Mouse (Mus musculus) G1E (cell line): ENCODE measurements around the gene Gpc1. TPM values are rescaled to one million over a fixed set of nuclear protein-coding genes. Genes with fewer than 3 reads are reported as not detected.

Experiments
- ATAC-seq: 2 replicates; pipeline ENCODE4 v1.8.0; 2016; ENCODE audit warnings: mild to moderate bottlenecking; ENCODE audit not compliant: insufficient number of reproducible peaks, poor library complexity, low FRiP score, severe bottlenecking; ENCODE audit errors: extremely low read depth
- DNase-seq: peaks from one replicate; pipeline ENCODE4 v3.0.0; 2012; ENCODE audit warnings: low spot score
- H3K27me3 ChIP-seq: 2 replicates; pipeline ENCODE4 v1.6.1; 2012; ENCODE audit warnings: mild to moderate bottlenecking, low read length, inconsistent platforms; ENCODE audit not compliant: insufficient read depth
- H3K36me3 ChIP-seq: replicated peaks from 2 replicates; pipeline ENCODE3; 2012; ENCODE audit warnings: mild to moderate bottlenecking, inconsistent platforms
- H3K4me1 ChIP-seq: 2 replicates; pipeline ENCODE4 v1.6.1; 2012; ENCODE audit warnings: low read depth, low read length, inconsistent platforms, mixed read lengths; ENCODE audit not compliant: insufficient read depth
- H3K4me3 ChIP-seq: 2 replicates; pipeline ENCODE4 v1.5.1; 2012; ENCODE audit warnings: low read depth, mild to moderate bottlenecking, inconsistent platforms, low read length, moderate library complexity, mixed read lengths
- H3K9me3 ChIP-seq: replicated peaks from 2 replicates; pipeline ENCODE4 v1.6.1; 2012; ENCODE audit warnings: inconsistent platforms
- CTCF ChIP-seq: IDR thresholded peaks from 2 replicates; pipeline ENCODE4 v1.5.1; 2012; ENCODE audit warnings: low read depth, low read length, inconsistent platforms, mixed read lengths
- GATA1 ChIP-seq: IDR thresholded peaks from 2 replicates; pipeline ENCODE4 v1.6.1; 2012; ENCODE audit warnings: borderline replicate concordance, low read length, inconsistent platforms, mixed read lengths
- GATA2 ChIP-seq: IDR thresholded peaks from 2 replicates; pipeline ENCODE4 v1.6.1; 2012; ENCODE audit warnings: low read depth, low read length, inconsistent platforms, borderline replicate concordance
- POLR2AphosphoS5 ChIP-seq: IDR thresholded peaks from 2 replicates; pipeline ENCODE4 v1.6.1; 2012; ENCODE audit warnings: low read depth, low read length, inconsistent platforms; ENCODE audit not compliant: insufficient replicate concordance
- TAL1 ChIP-seq: conservative IDR thresholded peaks from 2 replicates; pipeline ENCODE4 v1.6.1; 2012; ENCODE audit warnings: low read depth, low read length, inconsistent platforms, mixed read lengths
- polyA plus RNA-seq: library from polyadenylated mRNA; stranded (reverse); fragments of >175 nt; gene quantifications from 2 replicates; pipeline ENCODE4 v1.2.3, GENCODE M21; 2012
- total RNA-seq, 2 experiments: library from RNA; stranded (forward) in 1 of 2; stranded (reverse) in 1 of 2; fragments of 200-1000 nt in 1 of 2; fragments of >200 nt in 1 of 2; fragmentation: Nextera tagmentation in 1 of 2; gene quantifications; 2 replicates each; pipeline ENCODE4 v1.2.3; 2014 to 2017

Gene Gpc1
- total and polyA plus RNA-seq, 3 experiments = 0.22 TPM; not detected in 2

DNA sequence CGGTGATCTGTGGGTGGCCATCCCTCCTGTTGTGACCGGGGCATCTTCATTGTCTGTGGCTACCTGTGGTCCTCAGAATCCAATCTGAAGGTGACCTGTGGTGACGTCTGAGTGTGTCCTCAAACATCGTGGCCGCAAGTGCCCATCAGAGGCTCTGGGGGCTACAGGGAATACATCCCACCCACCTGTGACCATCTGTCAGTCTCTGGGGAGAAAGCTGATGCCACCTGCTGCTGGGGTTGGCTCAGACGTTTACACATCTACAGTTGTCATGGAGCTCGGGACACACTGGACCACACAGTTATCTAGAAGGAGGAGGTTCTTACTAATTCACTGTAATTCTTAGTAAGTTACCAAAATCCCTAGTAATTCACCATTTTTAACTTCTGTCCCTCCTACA lies 7.8 kb downstream of the Gpc1 start:
- DNase-seq (no peak), ATAC-seq (no peak)
- H3K27me3 ChIP-seq = peaks cover 6% of the 10 kb centered on the region
- no peaks in the 10 kb centered on the region for H3K36me3 ChIP-seq
- no peak for TF ChIP-seq TAL1
- H3K9me3 ChIP-seq = no peaks in the 10 kb centered on the region
- no peaks in the 10 kb centered on the region for H3K4me1 ChIP-seq
- no peak overlapping the region for H3K4me3 ChIP-seq

DNA sequence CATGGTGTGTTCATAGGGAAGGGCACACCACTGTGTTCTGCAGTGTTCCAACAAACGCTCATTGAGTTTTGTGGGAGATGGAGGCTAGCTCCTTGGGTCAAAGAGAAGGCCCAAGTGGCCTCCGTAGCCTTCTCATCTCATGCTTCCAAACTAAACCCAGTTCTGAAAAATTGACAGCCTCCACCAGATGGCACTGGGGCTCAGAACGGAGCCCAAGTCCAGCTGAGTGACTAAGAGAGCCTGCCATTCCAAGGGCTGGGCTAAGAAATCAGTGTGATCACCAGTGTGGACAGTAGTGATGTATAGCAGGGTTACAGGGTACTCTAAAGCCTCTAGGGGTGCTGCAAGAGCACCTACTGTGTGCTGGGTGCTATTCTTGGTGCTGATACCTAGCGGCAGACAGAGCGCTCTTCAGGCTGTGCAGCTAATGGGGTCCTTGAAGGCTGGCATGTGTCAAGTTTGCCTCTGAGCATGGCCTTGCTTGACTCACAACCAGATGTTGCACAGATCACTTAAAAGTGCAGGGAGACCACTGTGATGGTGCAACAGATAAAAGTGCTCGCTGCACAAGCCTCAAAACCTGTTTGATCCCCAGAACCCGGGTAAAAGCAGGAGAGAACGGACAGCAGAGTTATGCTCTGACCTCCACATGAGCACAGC lies 8.9 kb downstream of the Gpc1 start:
- ATAC-seq (no peak), DNase-seq (no peak)
- H3K36me3 ChIP-seq = no peaks in the 10 kb centered on the region
- no peaks in the 10 kb centered on the region for H3K4me1 ChIP-seq
- H3K27me3 ChIP-seq = peaks cover 2% of the 10 kb centered on the region
- no peaks in the 10 kb centered on the region for H3K9me3 ChIP-seq
- TF ChIP-seq GATA1 = no peak
- TF ChIP-seq TAL1 = no peak
- TF ChIP-seq CTCF = no peak
- TF ChIP-seq POLR2AphosphoS5 = no peak
- no peak for TF ChIP-seq GATA2
- H3K4me3 ChIP-seq = no peak overlapping the region

DNA sequence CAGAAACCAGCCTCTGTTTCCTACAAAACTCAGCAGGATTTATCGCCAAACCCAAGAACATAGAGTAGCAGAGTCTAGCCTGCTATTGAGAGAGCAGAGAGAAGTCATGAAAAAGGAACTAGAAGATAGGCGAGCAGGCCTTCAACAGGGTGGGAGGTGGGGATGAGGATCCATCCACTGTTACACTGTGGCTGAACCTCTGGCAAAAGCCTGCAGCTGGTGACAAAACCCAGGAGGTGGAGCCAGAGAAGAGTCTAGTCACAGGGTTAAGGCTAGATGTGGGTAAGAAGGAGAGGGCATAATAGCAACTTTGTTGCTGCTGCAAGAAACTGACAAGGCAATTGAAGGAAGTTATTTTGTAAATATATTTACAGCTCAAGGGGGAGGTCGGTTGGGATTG lies 10.0 kb downstream of the Gpc1 start:
- H3K27me3 ChIP-seq = peaks cover 2% of the 10 kb centered on the region
- H3K9me3 ChIP-seq = no peaks in the 10 kb centered on the region
- ATAC-seq (no peak), DNase-seq (no peak)
- no peaks in the 10 kb centered on the region for H3K36me3 ChIP-seq
- no peak overlapping the region for H3K4me3 ChIP-seq
- TF ChIP-seq GATA1 = no peak
- no peak for TF ChIP-seq TAL1
- TF ChIP-seq POLR2AphosphoS5 = no peak
- TF ChIP-seq GATA2 = no peak
- no peak for TF ChIP-seq CTCF
- H3K4me1 ChIP-seq = no peaks in the 10 kb centered on the region

GRCm38 (mm10) chr1:92845889-92846288 lies 14.4 kb downstream of the Gpc1 start:
- Histone ChIP-seq H3K9me3 (no peaks in the 10 kb centered on the region), H3K4me1 (peaks cover 6% of the 10 kb centered on the region; the same call in 1 of the 2 replicates), H3K27me3 (no peaks in the 10 kb centered on the region; the same call in 1 of the 2 replicates), H3K4me3 (no peak overlapping the region), H3K36me3 (no peaks in the 10 kb centered on the region)
- no peak for DNase-seq
- TF ChIP-seq POLR2AphosphoS5 (no peak), TAL1 (no peak), GATA2 (no peak), GATA1 (no peak), CTCF (no peak)
- ATAC-seq = no peak

DNA sequence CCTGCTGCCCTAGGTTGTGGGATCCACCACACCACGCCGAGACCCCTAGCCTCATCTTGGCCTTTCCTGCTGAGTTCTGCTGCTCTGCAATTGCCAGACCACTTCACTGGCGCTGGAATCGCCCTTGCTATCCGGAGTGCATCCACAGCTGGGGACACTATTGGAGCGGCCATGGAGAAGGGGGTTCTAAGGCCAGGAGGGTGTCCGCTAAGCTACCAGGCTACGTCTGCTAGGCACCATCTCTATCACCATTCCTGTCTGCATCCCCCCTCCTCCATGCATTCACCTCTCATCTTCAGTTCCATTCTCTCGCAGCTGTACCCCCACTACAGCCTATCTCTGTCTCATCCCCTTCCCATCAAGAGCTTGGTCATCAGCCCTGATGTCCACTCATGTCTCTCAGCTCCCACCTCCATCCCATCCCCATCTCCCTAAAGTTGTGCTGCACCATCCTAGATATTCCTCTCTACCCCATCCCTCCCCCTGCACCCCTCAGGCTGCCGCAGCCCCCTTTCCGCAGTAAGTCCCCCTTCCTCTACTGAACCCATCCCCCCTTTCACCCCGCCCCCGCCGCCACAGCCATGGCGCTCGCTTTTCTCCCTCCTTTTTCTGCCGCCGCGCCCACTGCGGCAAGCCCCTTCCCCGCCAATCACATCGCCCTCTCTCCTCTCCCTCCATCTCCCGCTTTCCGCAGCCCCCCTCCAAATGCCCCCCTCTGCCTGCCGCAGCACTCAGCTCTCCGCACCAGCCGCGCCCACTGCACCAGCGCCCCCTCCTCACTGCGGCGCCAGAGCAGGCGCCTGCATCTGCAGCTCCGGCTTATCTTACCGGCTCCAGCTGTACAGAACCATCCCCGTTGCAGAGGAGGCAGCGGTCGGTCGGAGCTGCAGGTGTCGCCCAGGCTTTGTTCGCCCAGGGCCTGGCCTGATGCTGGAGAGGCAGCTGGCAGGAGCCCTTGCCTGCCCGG lies 16.7 kb downstream of the Gpc1 start:
- Histone ChIP-seq H3K4me1 (peaks cover 6% of the 10 kb centered on the region; the same call in 1 of the 2 replicates), H3K9me3 (no peaks in the 10 kb centered on the region), H3K4me3 (no peak overlapping the region), H3K36me3 (no peaks in the 10 kb centered on the region), H3K27me3 (peaks cover 5% of the 10 kb centered on the region; the same call in 1 of the 2 replicates)
- no peak for DNase-seq
- TF ChIP-seq POLR2AphosphoS5 (no peak), TAL1 (no peak), GATA2 (no peak), CTCF (no peak), GATA1 (no peak)
- ATAC-seq = no peak

- Histone ChIP-seq H3K4me3 (no peak overlapping the region), H3K4me1 (peaks cover 6% of the 10 kb centered on the region; the same call in 1 of the 2 replicates), H3K36me3 (no peaks in the 10 kb centered on the region), H3K27me3 (peaks cover 9% of the 10 kb centered on the region; the same call in 1 of the 2 replicates), H3K9me3 (no peaks in the 10 kb centered on the region)
- DNase-seq = no peak
- no peak for ATAC-seq
- TF ChIP-seq POLR2AphosphoS5 (no peak), CTCF (no peak), GATA1 (no peak), TAL1 (no peak), GATA2 (no peak)
Measured at GRCm38 (mm10) chr1:92849491-92849890, 18.0 kb downstream of the Gpc1 start.
